Mouse (Mus musculus) myocyte (in vitro differentiated cells): ENCODE results near the gene Ins2.

Source experiments
- CEBPB ChIP-seq: IDR thresholded peaks from 2 replicates; pipeline ENCODE4 v1.6.1; 2011; ENCODE audit warnings: mild to moderate bottlenecking, moderate library complexity; ENCODE audit not compliant: poor library complexity, insufficient read depth, severe bottlenecking
- E2F4 ChIP-seq: IDR thresholded peaks from one replicate; pipeline ENCODE4 v1.6.1; 2011; ENCODE audit warnings: mild to moderate bottlenecking, control low read depth, moderate library complexity; ENCODE audit not compliant: insufficient read depth
- MAX ChIP-seq: IDR thresholded peaks from one replicate; pipeline ENCODE4 v1.6.1; 2011; ENCODE audit warnings: low read depth, mild to moderate bottlenecking, control low read depth
- MYOD1 ChIP-seq, 3 experiments: IDR thresholded peaks; one replicate each; pipeline ENCODE4 v1.6.1; 2011; ENCODE audit warnings: control low read depth in 2 of 3, low read depth in 2 of 3, mild to moderate bottlenecking in 2 of 3, moderate library complexity in 1 of 3; ENCODE audit not compliant: insufficient read length in 2 of 3, control insufficient read depth in 1 of 3
- MYOG ChIP-seq, 3 experiments: IDR thresholded peaks; one replicate each; pipeline ENCODE4 v1.6.1; 2011; ENCODE audit warnings: control low read depth in 2 of 3, low read depth in 2 of 3, mild to moderate bottlenecking in 2 of 3; ENCODE audit not compliant: insufficient read length in 2 of 3, control insufficient read depth in 1 of 3, insufficient read depth in 1 of 3
- POLR2A ChIP-seq: IDR thresholded peaks from one replicate; pipeline ENCODE4 v1.6.1; 2011; ENCODE audit warnings: low read depth, mild to moderate bottlenecking, control low read depth, moderate library complexity; ENCODE audit not compliant: insufficient read length
- POLR2AphosphoS2 ChIP-seq: IDR thresholded peaks from one replicate; pipeline ENCODE4 v1.6.1; 2011; ENCODE audit warnings: low read depth, control low read depth; ENCODE audit not compliant: insufficient read length
- REST ChIP-seq: IDR thresholded peaks from one replicate; pipeline ENCODE4 v1.6.1; 2011; ENCODE audit warnings: mild to moderate bottlenecking, control low read depth, moderate library complexity; ENCODE audit not compliant: insufficient read depth, insufficient read length
- TCF12 ChIP-seq: IDR thresholded peaks from one replicate; pipeline ENCODE4 v1.6.1; 2011; ENCODE audit warnings: mild to moderate bottlenecking, control low read depth; ENCODE audit not compliant: poor library complexity, insufficient read depth, severe bottlenecking
- TCF3 ChIP-seq: IDR thresholded peaks from one replicate; pipeline ENCODE4 v1.6.1; 2011; ENCODE audit warnings: low read depth, control low read depth; ENCODE audit not compliant: insufficient read length
- USF1 ChIP-seq: IDR thresholded peaks from one replicate; pipeline ENCODE4 v1.6.1; 2011; ENCODE audit warnings: low read depth, mild to moderate bottlenecking, control low read depth, moderate library complexity

GRCm38 (mm10) chr7:142653726-142654125 is 89.5 kb downstream of the Ins2 start:
- TF ChIP-seq POLR2A, result no peak
- TF ChIP-seq TCF12, result no peak
- no peak for TF ChIP-seq USF1
- no peak for TF ChIP-seq MYOD1 (IDR thresholded peaks at IDR 0.05; ENCODE audit: control insufficient read depth in 1 of 3, insufficient read length in 2 of 3, low read depth in 2 of 3)
- TF ChIP-seq POLR2AphosphoS2, result peak; percentile 11
- no peak for TF ChIP-seq TCF3
- no peak for TF ChIP-seq REST
- no peak for TF ChIP-seq E2F4
- TF ChIP-seq MAX, result no peak
- TF ChIP-seq MYOG (IDR thresholded peaks at IDR 0.05; ENCODE audit: control insufficient read depth in 1 of 3, insufficient read depth in 1 of 3, insufficient read length in 2 of 3, low read depth in 2 of 3), result no peak
- no peak for TF ChIP-seq CEBPB
